Mouse (Mus musculus) megakaryocyte, embryonic 14.5 days (primary cell): ENCODE data around the gene Olfr734.

ENCODE experiments used
- FLI1 ChIP-seq: IDR thresholded peaks from 2 replicates; pipeline ENCODE4 v1.6.1; 2012; ENCODE audit warnings: low read length, inconsistent platforms, mixed read lengths
- GATA1 ChIP-seq: IDR thresholded peaks from 3 replicates; pipeline ENCODE4 v1.6.1; 2012; ENCODE audit warnings: mixed read lengths, low read length, inconsistent platforms, borderline replicate concordance

DNA sequence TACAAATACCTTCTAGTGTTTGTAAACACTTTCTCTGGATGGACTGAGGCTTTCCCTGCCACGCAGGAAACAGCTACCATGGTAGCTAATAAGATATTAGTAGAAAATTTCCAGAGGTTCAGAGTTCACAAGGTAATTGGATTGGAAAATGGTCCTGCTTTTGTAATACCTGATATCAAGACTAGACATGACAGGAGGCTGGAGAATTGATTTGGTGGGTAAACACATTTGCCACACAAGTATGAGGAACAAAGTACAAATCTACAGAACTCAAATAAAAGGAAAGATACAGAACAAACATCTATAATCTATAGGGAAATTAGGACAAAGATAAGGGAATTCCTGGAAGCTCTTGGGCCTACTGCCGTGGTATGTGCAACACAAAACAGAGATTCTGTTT, 30.2 kb upstream of the Olfr734 start:
- no peak for TF ChIP-seq GATA1
- TF ChIP-seq FLI1: no peak
